Mouse (Mus musculus) gastrocnemius, adult 2 months (tissue): Measurements from ENCODE around the gene Six1. TPM values are rescaled to one million over a fixed set of nuclear protein-coding genes. Genes with fewer than 3 reads are reported as not detected.
"Not testable (repeated sequence)": the region's sequence is repeated elsewhere in the genome, so short reads cannot be mapped to it uniquely, and the experiment has no call there.

ENCODE experiments used
- DNase-seq: peaks from one replicate; pipeline ENCODE4 v3.0.0; 2022
- H3K27ac ChIP-seq: fragments of 200-600 bp; 2 replicates; pipeline ENCODE4 v1.8.1; 2022; ENCODE audit warnings: mild to moderate bottlenecking
- H3K4me3 ChIP-seq: fragments of 200-600 bp; 2 replicates; pipeline ENCODE4 v1.8.1; 2022; ENCODE audit warnings: mild to moderate bottlenecking, moderate library complexity
- CTCF ChIP-seq: fragments of 200-600 bp; IDR thresholded peaks from 2 replicates; pipeline ENCODE4 v1.8.1; 2022; ENCODE audit warnings: antibody characterized with exemption, mild to moderate bottlenecking, moderate library complexity
- intact Hi-C: fragments of 180-260 bp; cut with DNase I; formaldehyde crosslinking; loops from one replicate; pipeline ENCODE4 v1.15.1; 2025
- long read RNA-seq, 2 experiments: library from polyadenylated mRNA; stranded (forward); transcript quantifications; one replicate each; pipeline ENCODE4 v2.0.0; 2021
- total RNA-seq, 2 experiments: library from RNA; stranded (reverse); gene quantifications; 2 replicates each; pipeline ENCODE4 v1.2.3; 2021

Gene Six1
- 10 to 100 TPM; 59.8 to 68.4 TPM for total RNA-seq
- long read RNA-seq, experiment 1, transcript Six1-201 (2 exons, 3,316 nt) = major isoform, 28 of 46 reads
- long read RNA-seq, experiment 1, partial matches to known transcripts = 0 of 46 reads
- long read RNA-seq, experiment 1, other reads (novel, unspliced or antisense) = 14 of 46 reads
- long read RNA-seq, experiment 2, transcript Six1-201 (2 exons, 3,316 nt) = major isoform, 30 of 49 reads
- long read RNA-seq, experiment 2, partial matches to known transcripts = 0 of 49 reads
- long read RNA-seq, experiment 2, other reads (novel, unspliced or antisense) = 15 of 49 reads

DNA sequence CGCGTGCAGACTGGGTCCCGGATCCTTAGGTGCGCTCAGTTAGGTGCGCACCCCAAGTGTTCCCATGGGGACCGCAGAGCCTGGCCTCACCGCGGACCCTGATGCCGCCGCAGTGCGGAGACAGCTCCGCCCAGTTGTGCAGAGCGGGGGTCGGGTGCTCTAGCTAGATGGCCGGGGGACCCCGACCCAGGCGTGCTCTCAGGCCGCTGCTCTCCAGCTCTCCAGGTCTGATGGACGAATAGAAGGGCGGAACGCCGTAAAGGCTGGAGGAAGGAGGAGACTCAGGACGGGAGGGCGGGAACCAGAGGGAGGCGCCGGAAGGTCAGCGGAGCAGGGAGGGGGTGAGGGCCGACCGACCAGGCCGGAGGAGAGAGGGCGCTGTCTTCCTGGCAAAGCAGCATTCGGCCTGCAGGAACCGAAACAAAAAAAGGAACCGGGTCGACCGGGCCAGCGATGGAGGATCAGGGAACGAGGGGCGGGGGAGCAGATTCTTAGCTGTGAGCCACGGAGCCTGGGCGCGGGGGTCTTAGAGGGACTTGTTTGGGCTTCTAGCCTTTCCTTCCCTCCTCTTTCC, at the start of gene Six1:
Gene Six1 (minus strand): TSS at position 220 of the 574 bp plus-strand sequence.
- intact Hi-C loops = loop anchor here (1.0 to 2.0 kb wide), 2 partner anchors 59 to 272 kb away; partner anchors contain the start of gene Six4
- peak; percentile 76 for TF ChIP-seq CTCF
- DNase-seq = peak; percentile 97
- peak within 1 kb of the TSS; percentile 98 for H3K27ac ChIP-seq
- H3K4me3 ChIP-seq = peak within 1 kb of the TSS; percentile 80

DNA sequence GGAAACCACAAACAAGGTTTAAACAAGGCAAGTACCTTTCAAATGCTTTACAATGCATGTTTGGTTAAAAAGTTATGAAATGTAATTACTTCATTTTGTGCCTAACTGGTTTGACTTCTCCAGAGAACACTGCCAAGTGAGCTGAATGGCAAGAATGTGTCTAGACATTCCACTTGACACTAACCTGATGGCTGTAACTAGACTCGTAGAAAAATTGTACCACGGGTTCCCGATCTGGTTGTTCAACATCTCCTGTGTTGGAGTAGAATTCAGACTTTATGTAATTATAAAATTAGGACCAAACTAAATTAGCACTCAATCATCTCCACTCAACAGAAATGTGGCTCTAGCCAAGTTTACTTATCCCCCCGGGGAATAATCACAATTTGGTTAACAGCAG, 44.9 kb upstream of the Six1 start:
- no peak for DNase-seq
- intact Hi-C loops = no loop called here
- Histone ChIP-seq H3K4me3 (no peak overlapping the region), H3K27ac (peak overlapping the region; percentile 70; the same call in 1 of the 2 replicates)
- no peak for TF ChIP-seq CTCF

DNA sequence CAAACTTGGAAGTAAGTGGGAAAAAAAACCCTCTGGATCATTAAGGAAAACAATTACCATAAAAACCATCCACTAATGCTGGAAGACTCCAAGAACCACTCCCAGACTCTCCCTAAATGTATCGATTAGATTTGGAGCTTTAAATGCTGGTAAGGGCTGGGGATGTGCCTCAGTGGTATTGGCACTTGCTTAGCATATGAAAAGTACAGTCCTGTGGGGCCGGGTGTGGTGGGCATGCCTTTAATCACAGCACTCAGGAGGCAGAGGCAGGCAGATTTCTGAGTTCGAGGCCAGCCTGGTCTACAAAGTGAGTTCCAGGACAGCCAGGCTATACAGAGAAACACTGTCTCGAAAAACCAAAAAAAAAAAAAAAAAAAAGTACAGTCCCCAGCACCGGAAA, 42.5 kb upstream of the Six1 start:
- H3K4me3 ChIP-seq, DNase-seq, intact Hi-C loops, H3K27ac ChIP-seq: not testable (repeated sequence)

DNA sequence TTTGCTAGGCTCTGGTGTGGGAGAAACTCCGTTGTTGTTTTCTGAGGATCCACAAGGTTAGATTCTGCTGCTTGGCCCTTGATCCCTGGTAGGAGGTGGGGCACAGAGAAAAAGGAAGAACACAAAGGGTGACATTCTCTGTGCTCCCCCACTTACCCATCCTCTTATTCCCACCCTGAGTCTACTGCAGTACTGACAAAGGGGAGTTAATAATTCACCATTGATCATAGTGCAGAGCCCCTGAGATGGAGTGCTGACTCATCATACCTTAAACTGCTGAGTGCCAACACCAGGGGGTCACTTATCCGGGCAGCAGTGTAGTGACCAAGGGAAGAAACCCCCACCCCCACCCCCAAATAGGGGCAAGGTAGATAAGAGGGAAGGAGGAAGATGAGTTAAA, 40.9 kb upstream of the Six1 start:
- Histone ChIP-seq H3K4me3 (no peak overlapping the region), H3K27ac (no peak overlapping the region)
- no peak for DNase-seq
- no peak for TF ChIP-seq CTCF
- intact Hi-C loops = no loop called here

DNA sequence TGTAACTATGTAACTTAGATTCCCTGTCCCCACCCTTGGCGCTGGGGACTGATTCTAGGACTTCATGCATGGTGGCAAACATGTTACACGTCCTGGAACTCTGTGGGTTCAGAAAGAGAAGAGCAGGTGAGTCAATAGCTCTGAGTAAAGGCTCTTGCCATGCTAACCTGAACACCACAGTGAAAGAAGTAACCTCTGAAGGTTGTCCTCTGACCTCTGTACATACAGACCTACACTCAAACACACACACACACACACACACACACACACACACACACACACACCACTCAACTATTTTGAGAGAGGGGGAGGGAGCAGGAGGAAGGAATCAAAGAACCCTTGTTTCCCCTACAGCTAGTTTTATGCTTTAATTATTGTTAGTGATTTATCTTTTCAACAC, 40.5 kb upstream of the Six1 start:
- no peak for TF ChIP-seq CTCF
- no peak for DNase-seq
- no peak overlapping the region for H3K4me3 ChIP-seq
- intact Hi-C loops = no loop called here
- H3K27ac ChIP-seq = no peak overlapping the region

DNA sequence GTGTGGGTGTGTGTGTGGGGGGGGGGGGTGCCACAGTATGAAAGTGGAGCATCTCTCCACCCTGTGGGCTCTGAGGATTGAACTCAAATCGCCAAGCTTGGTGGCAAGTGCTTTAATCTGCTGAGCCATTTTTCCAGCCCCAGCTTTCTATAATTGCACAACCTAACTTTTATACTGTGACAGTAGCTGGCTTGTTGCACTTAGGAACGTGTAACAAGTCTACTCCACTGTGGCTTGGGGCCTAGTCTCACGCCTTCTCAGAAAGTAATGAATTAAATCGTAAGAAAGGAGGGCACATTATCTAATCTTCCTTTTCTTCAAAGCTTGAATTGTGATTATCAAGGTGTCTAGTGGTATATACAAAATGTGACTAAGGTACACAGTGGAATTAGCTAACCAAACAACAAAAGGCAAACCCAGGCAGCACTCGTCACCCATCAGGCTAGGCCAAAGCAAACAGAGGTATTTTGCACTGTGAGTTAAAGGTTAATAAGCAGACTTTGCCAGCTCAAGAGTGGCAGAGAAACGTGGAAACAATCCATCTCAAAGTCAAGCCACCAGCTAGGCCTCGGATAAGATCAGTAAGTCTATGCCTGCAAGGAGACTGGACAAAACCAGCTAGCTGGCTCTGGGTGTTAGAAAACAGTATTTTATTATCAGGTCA, 37.1 kb upstream of the Six1 start:
- TF ChIP-seq CTCF = no peak
- Histone ChIP-seq H3K4me3 (no peak overlapping the region), H3K27ac (no peak overlapping the region)
- DNase-seq = no peak
- intact Hi-C loops = no loop called here

DNA sequence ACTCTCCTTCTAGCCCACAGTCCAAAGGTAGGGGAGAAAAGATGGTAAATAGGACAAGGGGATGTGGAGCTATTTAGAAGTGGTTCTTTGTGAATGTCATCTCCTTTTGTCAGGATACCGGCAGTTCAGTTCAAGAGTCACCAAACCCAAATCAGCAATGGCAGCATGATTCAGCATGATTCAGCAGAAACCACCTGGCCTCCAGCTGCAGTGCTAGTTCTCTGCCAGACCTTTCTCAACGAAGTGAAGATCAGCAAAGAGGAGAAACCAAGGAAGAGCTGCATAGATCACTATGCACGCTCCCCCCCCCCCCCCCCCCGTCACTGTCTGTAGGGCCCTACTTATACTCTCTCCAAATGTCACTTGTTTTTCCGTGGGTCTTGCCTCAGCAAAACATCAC, 35.2 kb upstream of the Six1 start:
- intact Hi-C loops = no loop called here
- no peak overlapping the region for H3K27ac ChIP-seq
- no peak for TF ChIP-seq CTCF
- DNase-seq = no peak
- H3K4me3 ChIP-seq = no peak overlapping the region

DNA sequence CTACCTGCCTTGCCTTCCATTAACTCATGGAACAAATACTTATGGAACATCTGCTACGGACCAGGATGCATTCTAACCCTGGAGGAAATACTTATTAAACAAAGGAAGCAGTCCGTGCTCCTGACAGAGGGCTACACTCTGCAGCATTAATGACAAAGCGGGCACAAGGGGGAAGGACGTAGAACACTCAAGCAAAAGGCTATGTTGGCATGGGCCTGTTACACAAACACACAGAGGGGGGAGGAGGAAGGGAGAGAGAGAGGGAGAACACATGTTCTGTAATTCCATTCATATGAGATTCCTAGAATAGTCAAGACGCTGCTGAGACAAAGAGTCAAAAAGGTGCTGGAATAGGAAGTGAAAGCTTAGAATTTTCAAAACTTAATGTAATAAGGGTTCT, 34.8 kb upstream of the Six1 start:
- Histone ChIP-seq H3K27ac (no peak overlapping the region), H3K4me3 (no peak overlapping the region)
- intact Hi-C loops = no loop called here
- TF ChIP-seq CTCF = no peak
- DNase-seq = no peak

DNA sequence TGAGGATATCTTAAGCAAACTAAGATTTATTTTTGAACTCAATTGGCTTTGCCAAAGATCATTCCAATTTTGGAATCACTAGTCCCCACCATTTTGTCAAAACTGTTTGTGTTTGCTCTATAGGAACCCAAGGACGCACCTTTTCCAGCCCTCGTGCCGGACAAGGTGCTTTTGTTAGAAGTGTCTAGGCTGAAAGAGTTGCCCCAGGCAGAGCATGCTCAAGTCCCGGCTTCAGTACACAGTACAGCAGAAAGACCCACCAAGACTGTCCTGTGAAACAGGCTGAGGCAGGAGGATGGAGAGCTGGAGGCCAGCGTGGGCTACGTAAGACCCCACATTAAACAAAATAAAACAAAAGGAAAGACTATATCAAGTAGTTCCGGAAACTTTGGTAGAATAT, 33.4 kb upstream of the Six1 start:
- intact Hi-C loops = no loop called here
- no peak for TF ChIP-seq CTCF
- Histone ChIP-seq H3K4me3 (no peak overlapping the region), H3K27ac (no peak overlapping the region)
- no peak for DNase-seq

DNA sequence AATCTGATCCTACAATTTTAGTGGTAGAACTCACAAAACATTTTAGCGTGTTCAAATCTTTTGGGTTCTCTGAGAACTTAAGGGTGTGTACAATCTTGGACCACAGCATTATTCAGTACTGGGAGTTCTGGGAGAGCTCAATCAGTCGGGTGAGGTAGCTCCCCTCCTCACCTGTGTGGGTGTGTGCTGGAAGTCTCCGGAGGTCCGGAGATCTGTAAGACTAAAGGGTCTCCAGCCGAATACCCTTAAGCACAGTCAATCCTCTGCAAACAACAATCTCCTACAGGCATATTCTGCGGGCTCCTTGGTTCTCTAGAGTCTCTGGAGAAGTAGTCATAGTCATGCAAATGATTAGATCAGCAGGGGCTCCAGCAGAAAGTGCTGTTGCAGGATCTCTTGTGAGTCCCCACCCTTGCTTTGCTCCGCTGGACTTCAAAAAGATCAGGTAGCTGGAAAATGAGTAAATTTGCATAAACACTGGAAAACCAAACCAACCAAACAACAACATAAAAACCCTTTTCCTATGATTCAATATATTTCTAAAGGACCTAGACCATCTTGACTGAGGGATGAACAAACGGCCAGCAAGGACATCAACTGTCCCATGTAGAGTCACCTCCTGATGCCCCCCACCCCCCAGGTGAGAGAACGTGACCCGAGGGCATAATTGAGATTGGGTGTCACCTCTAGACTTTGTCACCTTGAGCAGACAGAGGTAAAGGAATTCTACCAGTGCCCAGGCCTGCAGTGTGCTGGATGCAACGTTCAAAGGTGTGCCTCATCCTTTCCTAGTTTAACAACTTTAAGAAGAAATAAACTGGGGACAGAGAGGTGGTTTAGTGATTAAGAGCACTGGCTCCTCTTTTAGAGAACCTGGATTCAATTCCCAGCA, 32.3 kb upstream of the Six1 start:
- TF ChIP-seq CTCF = no peak
- H3K27ac ChIP-seq = no peak overlapping the region
- intact Hi-C loops = no loop called here
- no peak for DNase-seq
- no peak overlapping the region for H3K4me3 ChIP-seq

DNA sequence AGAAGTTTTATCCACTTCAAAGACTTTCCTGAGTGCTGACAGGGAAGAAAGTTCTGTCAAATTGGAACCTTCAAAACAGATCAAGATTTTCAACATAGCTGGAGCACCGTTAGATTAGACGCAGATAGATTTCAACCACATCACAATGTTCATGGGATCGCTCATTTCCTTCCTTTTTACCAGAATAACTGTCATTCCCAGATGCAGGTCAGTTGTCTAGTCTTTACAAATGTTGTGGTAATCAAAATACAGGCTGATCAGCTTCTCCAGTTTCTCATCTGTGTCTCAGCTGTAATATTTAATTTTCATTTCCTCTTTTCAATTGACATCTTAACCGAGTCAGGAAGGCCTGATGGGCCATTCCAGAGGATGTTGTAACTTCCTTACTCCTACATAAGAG, 30.1 kb upstream of the Six1 start:
- Histone ChIP-seq H3K27ac (no peak overlapping the region), H3K4me3 (no peak overlapping the region)
- DNase-seq = no peak
- intact Hi-C loops = no loop called here
- no peak for TF ChIP-seq CTCF

DNA sequence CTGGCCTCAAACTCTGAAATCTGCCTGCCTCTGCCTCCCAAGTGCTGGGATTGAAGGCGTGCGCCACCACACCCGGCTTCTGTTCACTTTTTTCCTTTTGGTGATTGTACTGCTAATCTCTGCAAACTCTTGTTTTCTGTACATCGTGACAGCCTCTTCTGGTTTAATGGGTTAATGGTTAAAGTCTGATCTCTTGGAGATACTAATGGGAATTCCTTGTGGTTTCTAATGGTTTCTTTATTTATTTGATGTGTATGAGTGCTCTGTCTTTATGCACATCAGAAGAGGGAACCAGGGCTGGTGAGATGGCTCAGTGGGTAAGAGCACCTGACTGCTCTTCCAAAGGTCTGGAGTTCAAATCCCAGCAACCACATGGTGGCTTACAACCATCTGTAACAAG, 28.1 kb upstream of the Six1 start:
- intact Hi-C loops, H3K27ac ChIP-seq, H3K4me3 ChIP-seq, DNase-seq: not testable (repeated sequence)
